Mouse (Mus musculus) liver, embryonic 14.5 days (tissue): ENCODE measurements at regions not wholly inside any gene's neighbourhood (a gene's known extent, or its start where the extent isn't known, plus 50 kb on each side); places are given as distances from the start of the nearest gene placed in this dataset.

Source experiments
- CTCF ChIP-seq: IDR thresholded peaks from 2 replicates; pipeline ENCODE4 v1.5.1; 2016; ENCODE audit warnings: antibody characterized with exemption, low read depth, control low read depth
- EP300 ChIP-seq: IDR thresholded peaks from 2 replicates; pipeline ENCODE4 v1.6.1; 2016; ENCODE audit warnings: antibody characterized with exemption, low read depth

DNA sequence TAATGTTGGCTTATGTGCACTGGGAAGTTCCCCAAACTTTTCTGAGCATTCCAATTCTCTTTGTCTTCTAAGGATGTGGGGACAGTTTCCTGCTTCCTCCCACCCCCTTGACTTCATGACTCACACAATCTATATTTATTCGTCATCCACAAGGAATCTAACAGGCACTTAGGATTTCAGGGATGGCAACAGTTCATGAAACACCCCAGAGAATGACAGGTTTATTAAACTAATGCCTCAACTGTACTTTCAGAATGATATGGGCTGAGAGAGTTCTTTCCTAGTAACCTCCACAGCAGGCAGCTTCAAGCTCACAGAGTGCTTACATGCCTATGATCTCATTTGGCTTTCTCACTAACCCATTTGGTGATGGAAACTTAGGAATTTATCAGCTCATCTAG lies 230.1 kb downstream of the 9330182O14Rik start:
- TF ChIP-seq EP300 (no peak), CTCF (no peak)
